Mouse (Mus musculus): ENCODE measurements at regions not wholly inside any gene's neighbourhood (a gene's known extent, or its start where the extent isn't known, plus 50 kb on each side); places are given as distances from the start of the nearest gene placed in this dataset.

DNA sequence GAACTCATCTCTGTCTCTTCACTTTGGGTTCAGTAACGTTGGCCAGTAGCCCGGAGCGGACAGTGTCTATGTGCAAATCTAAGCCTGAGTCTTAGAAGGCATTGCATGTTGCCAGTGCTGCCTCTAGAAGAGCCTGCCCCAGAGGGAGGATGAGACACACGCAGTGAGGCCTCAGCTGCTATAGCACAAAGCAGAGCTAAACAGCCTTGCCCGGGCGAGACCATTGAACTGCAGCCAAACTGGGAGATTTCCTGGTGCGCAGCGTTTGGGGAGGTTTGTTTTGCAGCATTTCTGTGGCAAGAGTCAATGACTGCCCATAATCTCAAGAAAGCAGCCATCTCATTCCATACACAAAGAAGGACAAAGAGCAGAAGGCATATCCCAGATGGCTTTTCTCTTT is 164.0 kb downstream of the 3100002H09Rik start:
- peak; percentile 28 for DNase-seq (ENCODE audit: low read depth, low spot score)

- no peak for DNase-seq (ENCODE audit: low read depth, low spot score)
These were observed 166.9 kb downstream of the 3100002H09Rik start for GRCm38 (mm10) chr4:124443613-124444108.

GRCm38 (mm10) chr4:124443130-124443503 is 167.5 kb downstream of the 3100002H09Rik start:
- no peak for DNase-seq (ENCODE audit: low read depth, low spot score)

GRCm38 (mm10) chr4:124442491-124443129 is 168.0 kb downstream of the 3100002H09Rik start:
- no peak for DNase-seq (ENCODE audit: low read depth, low spot score)

GRCm38 (mm10) chr4:124441737-124442487 is 168.7 kb downstream of the 3100002H09Rik start:
- no peak for DNase-seq (ENCODE audit: low read depth, low spot score)

GRCm38 (mm10) chr4:124435040-124435434 is 175.6 kb downstream of the 3100002H09Rik start:
- no peak for DNase-seq (ENCODE audit: low read depth, low spot score)

GRCm38 (mm10) chr4:124434059-124435039 is 176.3 kb downstream of the 3100002H09Rik start:
- no peak for DNase-seq (ENCODE audit: low read depth, low spot score)

DNA sequence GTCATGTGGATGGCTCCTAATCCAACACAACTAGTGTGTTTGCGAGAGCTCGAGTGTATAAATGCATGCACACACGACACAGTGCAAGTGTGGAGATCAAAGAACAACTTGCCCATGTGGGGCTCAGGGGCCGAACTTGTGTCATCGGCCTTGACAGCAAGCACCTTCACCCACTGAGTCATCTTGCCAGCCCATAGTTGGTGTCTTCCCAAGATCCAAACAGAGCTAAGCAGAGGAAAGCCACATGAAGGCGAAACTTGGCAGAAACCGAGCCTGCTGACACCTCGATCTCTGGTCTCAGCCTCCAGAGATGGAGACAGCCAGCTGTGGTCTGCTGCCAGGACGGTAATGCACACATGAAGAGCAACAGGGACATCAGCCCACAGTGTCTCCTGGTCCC is 177.1 kb downstream of the 3100002H09Rik start:
- DNase-seq (ENCODE audit: low read depth, low spot score) = no peak

GRCm38 (mm10) chr4:124431193-124431592 is 179.4 kb downstream of the 3100002H09Rik start:
- DNase-seq (ENCODE audit: low read depth, low spot score) = no peak

GRCm38 (mm10) chr4:124428844-124429243 is 181.8 kb downstream of the 3100002H09Rik start:
- no peak for DNase-seq (ENCODE audit: low read depth, low spot score)

- DNase-seq (ENCODE audit: low read depth, low spot score) = no peak
These were observed 188.2 kb downstream of the 3100002H09Rik start for GRCm38 (mm10) chr4:124422406-124422805.

GRCm38 (mm10) chr4:124418431-124418830 is 192.2 kb downstream of the 3100002H09Rik start:
- no peak for DNase-seq (ENCODE audit: low read depth, low spot score)

DNA sequence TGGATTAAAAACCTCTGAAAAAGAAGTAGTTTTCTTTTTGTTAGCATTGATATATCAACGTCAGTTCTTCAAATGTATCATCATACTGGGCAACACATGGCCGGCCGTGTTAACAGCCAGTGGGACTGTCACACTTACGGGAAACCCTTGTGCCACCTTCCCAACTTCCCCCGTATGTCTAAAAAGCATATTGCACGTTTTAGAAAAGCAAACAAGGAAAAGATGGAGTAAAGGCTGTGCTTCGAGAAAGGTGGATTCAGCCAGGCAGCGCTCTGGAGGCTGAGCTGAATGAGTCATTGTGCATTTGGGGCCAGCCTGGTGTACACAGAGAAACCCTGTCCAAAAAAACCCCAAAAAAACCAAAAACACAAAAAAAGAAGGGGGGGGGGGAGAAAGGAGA is 193.4 kb downstream of the 3100002H09Rik start:
- no peak for DNase-seq (ENCODE audit: low read depth, low spot score)

DNA sequence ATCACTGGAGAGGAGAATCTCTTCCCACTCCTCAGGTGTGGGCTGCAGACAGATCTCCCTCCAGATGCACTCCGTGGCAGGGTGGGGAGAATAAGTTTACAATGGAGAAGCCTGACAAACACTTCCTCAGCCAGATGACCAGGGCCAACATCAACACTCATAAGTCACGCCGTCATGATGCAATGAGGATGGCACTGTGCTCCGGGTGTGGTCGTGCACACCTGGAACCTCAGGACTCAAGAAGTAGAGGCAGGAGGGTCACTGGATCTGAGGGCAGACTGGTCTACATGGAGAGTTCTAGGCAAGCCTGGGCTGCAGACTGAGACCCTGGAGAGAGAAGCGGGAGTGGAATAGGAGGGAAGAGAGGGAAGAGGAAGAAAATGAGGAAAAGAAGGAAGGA is 194.3 kb downstream of the 3100002H09Rik start:
- no peak for DNase-seq (ENCODE audit: low read depth, low spot score)

- no peak for DNase-seq (ENCODE audit: low read depth, low spot score)
These were observed 196.2 kb downstream of the 3100002H09Rik start for GRCm38 (mm10) chr4:124414386-124414785.

GRCm38 (mm10) chr4:124409279-124409678 is 201.3 kb downstream of the 3100002H09Rik start:
- DNase-seq (ENCODE audit: low read depth, low spot score) = peak; percentile 61

- no peak for DNase-seq (ENCODE audit: low read depth, low spot score)
These were observed 208.5 kb downstream of the 3100002H09Rik start for GRCm38 (mm10) chr4:124402075-124402474.

DNA sequence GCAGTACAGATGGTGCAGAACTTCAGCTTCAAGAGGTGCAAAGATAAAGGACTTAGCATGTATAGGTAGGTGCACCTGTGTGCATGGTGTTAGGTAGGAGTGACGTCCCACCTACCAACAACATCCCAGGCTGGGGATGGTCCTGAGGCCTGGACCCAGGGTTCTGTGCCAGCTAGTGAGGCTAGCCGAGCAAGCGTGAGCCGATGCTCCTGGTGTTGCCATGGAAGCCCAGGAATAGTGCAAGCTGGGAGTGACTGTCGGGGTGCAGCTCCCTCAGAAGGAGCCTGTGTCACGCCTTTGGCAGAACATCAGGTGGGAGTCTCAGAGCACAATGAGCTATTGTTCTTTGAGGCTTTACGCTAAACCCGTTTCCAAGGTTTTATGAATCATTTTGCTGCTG is 209.9 kb downstream of the 3100002H09Rik start:
- DNase-seq (ENCODE audit: low read depth, low spot score) = peak; percentile 91

- peak; percentile 53 for DNase-seq (ENCODE audit: low read depth, low spot score)
These were observed 210.4 kb downstream of the 3100002H09Rik start for GRCm38 (mm10) chr4:124400136-124400675.

DNA sequence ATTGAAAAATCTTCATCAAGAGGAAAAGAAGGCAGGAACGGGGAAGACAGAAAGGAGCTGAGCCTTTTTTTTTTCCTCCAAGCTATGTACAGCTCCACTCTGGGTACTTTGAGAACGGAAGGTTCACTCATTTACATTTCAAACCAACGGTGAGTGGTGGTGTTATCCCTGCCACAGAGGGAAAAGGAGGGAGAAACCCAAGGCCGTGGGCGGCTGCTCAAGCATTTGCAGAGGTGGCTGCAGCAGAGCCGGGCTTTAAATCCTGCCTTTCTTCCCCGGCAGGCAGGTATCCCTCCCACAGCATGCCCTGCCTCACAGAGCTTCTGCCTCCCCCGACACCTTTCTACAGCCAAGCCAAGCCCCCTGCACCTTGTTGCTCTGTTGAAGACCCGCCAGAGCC is 212.2 kb downstream of the 3100002H09Rik start:
- peak; percentile 82 for DNase-seq (ENCODE audit: low read depth, low spot score)

- peak; percentile 68 for DNase-seq (ENCODE audit: low read depth, low spot score)
These were observed 213.9 kb downstream of the 3100002H09Rik start for GRCm38 (mm10) chr4:124396566-124397283.
